Mouse (Mus musculus): ENCODE measurements at regions not wholly inside any gene's neighbourhood (a gene's known extent, or its start where the extent isn't known, plus 50 kb on each side); places are given as distances from the start of the nearest gene placed in this dataset.

DNA sequence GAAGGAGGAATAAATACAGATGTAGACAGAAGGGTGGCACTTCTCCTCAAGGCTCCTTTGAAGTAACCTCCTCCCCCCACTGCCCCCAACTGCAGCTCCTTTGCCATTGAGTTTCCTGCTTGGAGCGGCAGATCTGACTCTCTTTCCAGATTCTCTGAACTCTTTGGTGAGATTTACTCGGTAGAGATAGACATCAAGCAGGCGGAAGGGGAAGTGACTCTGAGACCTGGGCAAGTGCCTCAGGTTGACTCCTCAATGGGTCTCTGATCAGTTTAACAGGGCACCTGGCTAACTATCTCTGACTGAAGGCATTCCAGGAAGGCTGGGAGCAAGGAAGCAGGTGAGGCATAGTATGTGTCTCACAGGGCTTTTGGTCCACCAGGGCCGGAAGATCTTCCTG is 73.6 kb upstream of the Pmepa1 start:
- TF ChIP-seq FLI1 (IDR thresholded peaks at IDR 0.05; ENCODE audit: low read length) (no peak), GATA1 (IDR thresholded peaks at IDR 0.05; ENCODE audit: borderline replicate concordance, low read length) (no peak)
